ENCODE assay signal across 11 mouse cellular contexts in the genomic region with DNA sequence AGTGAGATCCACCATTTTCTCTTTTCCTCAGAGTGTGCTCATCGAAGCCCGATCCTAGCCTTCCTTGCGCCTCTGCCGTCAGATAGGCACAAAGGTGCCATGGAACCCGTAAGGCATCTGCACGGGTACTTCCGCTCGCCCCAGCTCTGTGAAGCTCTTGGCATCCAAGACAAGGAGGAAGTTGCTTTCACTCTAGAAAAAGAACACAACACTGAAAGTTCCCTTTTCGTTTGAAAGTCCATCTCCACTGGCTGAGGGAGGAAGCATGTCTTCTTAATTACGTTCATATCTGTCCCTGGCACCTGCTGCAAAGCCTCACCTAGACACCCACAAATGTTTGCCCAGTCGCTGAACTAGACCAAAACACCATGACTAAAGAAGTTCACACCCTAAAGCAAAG. TPM values are rescaled to one million over a fixed set of nuclear protein-coding genes. Genes with fewer than 3 reads are reported as not detected.
DNase-seq lines count a peak whose midpoint lies in the region; ATAC-seq and TF ChIP-seq lines count a peak whose summit lies in the region.
"Had no signal": no experiment of that assay in that cellular context is flagged by ENCODE, and none has a peak within 500 bp of the region (broad histone marks: within the 10 kb centered on the region; RNA-seq: fewer than 3 reads in every experiment).

No protein-coding gene starts in this region.

- no peak for ATAC-seq in midbrain, embryonic 11.5 days (ENCODE audit: low FRiP score)

- WGBS in liver, adult 2 months = 48% methylated on average over 11 of the region's 11 CpGs
- WGBS in midbrain, embryonic 11.5 days = 80% methylated on average over 11 of the region's 11 CpGs

- H3K4me2 ChIP-seq in myocyte (ENCODE audit: low read depth) = peak overlapping the region; percentile 47
- H3K4me2 ChIP-seq in midbrain, embryonic 11.5 days = no peak overlapping the region
- H3K4me2 ChIP-seq: heart, embryonic 15.5 days had no signal

- H3K4me3 ChIP-seq in liver, adult 2 months (ENCODE audit: insufficient read depth, low read depth, low read length) = peak overlapping the region; percentile 30
- no peak overlapping the region for H3K4me3 ChIP-seq in myocyte
- no peak overlapping the region for H3K4me3 ChIP-seq in midbrain, embryonic 11.5 days (ENCODE audit: low read depth, low read length)
- H3K4me3 ChIP-seq: heart, embryonic 15.5 days had no signal

- no peak for DNase-seq in liver, adult 2 months (ENCODE audit: extremely low read depth, low read depth, low spot score)
- DNase-seq in liver = no peak
- peak; percentile 77 for DNase-seq in induced T-regulatory cell, adult 2 months (ENCODE audit: low read depth)
- peak; percentile 73 for DNase-seq in thymus, postnatal 14 days
- no peak for DNase-seq in cerebellum, postnatal 14 days
- no peak for DNase-seq in midbrain, embryonic 11.5 days (ENCODE audit: low spot score, missing footprints)
- DNase-seq in gastrocnemius, adult 18-20 months (ENCODE audit: low spot score) = no peak
- DNase-seq: midbrain, embryonic 14.5 days had no signal

- no peaks in the 10 kb centered on the region for H3K27me3 ChIP-seq in liver, adult 2 months (ENCODE audit: control insufficient read depth, insufficient read depth, low read length)
- H3K27me3 ChIP-seq in myocyte (ENCODE audit: control insufficient read depth, insufficient read depth, insufficient read length) = no peaks in the 10 kb centered on the region
- H3K27me3 ChIP-seq in midbrain, embryonic 11.5 days (ENCODE audit: control insufficient read depth, insufficient read depth, low read length) = no peaks in the 10 kb centered on the region
- H3K27me3 ChIP-seq: heart, embryonic 15.5 days had no signal

- H3ac ChIP-seq in myocyte (ENCODE audit: control insufficient read depth, insufficient read length) = no peak overlapping the region

- no peak for TF ChIP-seq CTCF in liver, adult 2 months (IDR thresholded peaks at IDR 0.05; ENCODE audit: low read depth, low read length)

- H3K9me3 ChIP-seq in midbrain, embryonic 11.5 days (ENCODE audit: control insufficient read depth, low read length) = no peaks in the 10 kb centered on the region
- H3K9me3 ChIP-seq: heart, embryonic 15.5 days had no signal

- peaks cover 8% of the 10 kb centered on the region for H3K4me1 ChIP-seq in liver, adult 2 months (ENCODE audit: control insufficient read depth, insufficient read depth, low read length)
- no peaks in the 10 kb centered on the region for H3K4me1 ChIP-seq in midbrain, embryonic 11.5 days (ENCODE audit: control insufficient read depth, insufficient read depth, low read length)
- H3K4me1 ChIP-seq: heart, embryonic 15.5 days had no signal

- H3K36me3 ChIP-seq in liver, adult 2 months (ENCODE audit: control insufficient read depth, insufficient read depth, low read length) = peaks cover 6% of the 10 kb centered on the region; the same call in 1 of the 2 replicates
- no peaks in the 10 kb centered on the region for H3K36me3 ChIP-seq in myocyte (ENCODE audit: control insufficient read depth, insufficient read depth)
- H3K36me3 ChIP-seq in midbrain, embryonic 11.5 days (ENCODE audit: control insufficient read depth, insufficient read depth, low read length) = no peaks in the 10 kb centered on the region
- H3K36me3 ChIP-seq: heart, embryonic 15.5 days had no signal

- H3K9ac ChIP-seq in liver, adult 2 months (ENCODE audit: low read depth, low read length) = peak overlapping the region; percentile 2; the same call in 1 of the 2 replicates
- no peak overlapping the region for H3K9ac ChIP-seq in midbrain, embryonic 11.5 days (ENCODE audit: low read length)
- H3K9ac ChIP-seq: heart, embryonic 15.5 days had no signal

- H3K27ac ChIP-seq in liver, adult 2 months (replicated peaks; ENCODE audit: insufficient read depth, low read depth, low read length) = peak overlapping the region; percentile 70
- H3K27ac ChIP-seq in midbrain, embryonic 11.5 days (ENCODE audit: low read depth, low read length) = no peak overlapping the region
- H3K27ac ChIP-seq: heart, embryonic 15.5 days had no signal

- no peak for TF ChIP-seq POLR2A in liver, adult 2 months (IDR thresholded peaks at IDR 0.05; ENCODE audit: extremely low read depth, insufficient read depth, low read length)
- no peak for TF ChIP-seq POLR2A in myocyte (IDR thresholded peaks at IDR 0.05; ENCODE audit: insufficient read length, low read depth)

- no peaks in the 10 kb centered on the region for H3K79me2 ChIP-seq in liver, adult 2 months (ENCODE audit: control insufficient read depth, insufficient read depth, low read length)
- no peaks in the 10 kb centered on the region for H3K79me2 ChIP-seq in myocyte (ENCODE audit: control insufficient read depth, insufficient read depth)

TF ChIP-seq in myocyte, 11 proteins besides CTCF, POLR2A, EP300 and RAD21:
- no peak for TF ChIP-seq E2F4 (IDR thresholded peaks at IDR 0.05; ENCODE audit: insufficient read depth)
- no peak for TF ChIP-seq POLR2AphosphoS2 (IDR thresholded peaks at IDR 0.05; ENCODE audit: insufficient read length, low read depth)
- no peak for TF ChIP-seq SRF (IDR thresholded peaks at IDR 0.05; ENCODE audit: control insufficient read depth, insufficient read length, low read depth)
- TF ChIP-seq TCF3 (IDR thresholded peaks at IDR 0.05; ENCODE audit: insufficient read length, low read depth) = no peak
- TF ChIP-seq REST (IDR thresholded peaks at IDR 0.05; ENCODE audit: insufficient read depth, insufficient read length) = no peak
- TF ChIP-seq CEBPB (IDR thresholded peaks at IDR 0.05; ENCODE audit: insufficient read depth, poor library complexity, severe bottlenecking) = no peak
- no peak for TF ChIP-seq MYOD1 (IDR thresholded peaks at IDR 0.05; ENCODE audit: control insufficient read depth in 1 of 3, insufficient read length in 2 of 3, low read depth in 2 of 3)
- TF ChIP-seq USF1 (IDR thresholded peaks at IDR 0.05; ENCODE audit: low read depth) = no peak
- TF ChIP-seq TCF12 (IDR thresholded peaks at IDR 0.05; ENCODE audit: insufficient read depth, poor library complexity, severe bottlenecking) = no peak
- TF ChIP-seq MYOG (IDR thresholded peaks at IDR 0.05; ENCODE audit: control insufficient read depth in 1 of 3, insufficient read depth in 1 of 3, insufficient read length in 2 of 3, low read depth in 2 of 3) = no peak
- no peak for TF ChIP-seq MAX (IDR thresholded peaks at IDR 0.05; ENCODE audit: low read depth)

RNA-seq across cellular contexts. Expression of a gene that starts 4.8 kb away (rescaled TPM):
- total RNA-seq in liver, adult 2 months (2014; rRNA removed) = 82.9 and 103 TPM in 2 replicates
- 25.5 and 34.4 TPM in 2 replicates for polyA plus RNA-seq in liver, adult 2 months (2012; rRNA removed)
- polyA plus RNA-seq in myocyte (2012; fragmentation: generic; extraction: Trizol) = 29.4 TPM
- 76.8 and 88.0 TPM in 2 replicates for polyA plus RNA-seq in midbrain, embryonic 11.5 days (2014; fragmentation: Nextera tagmentation; extraction: Ambion mirVana)
- total RNA-seq in gastrocnemius, adult 18-20 months (2021) = 10 to 100 TPM; 11.0 to 12.2 TPM

RNA-seq across cellular contexts. Expression of a gene that starts 21.3 kb away (rescaled TPM):
- total RNA-seq in liver, adult 2 months (2014; rRNA removed) = 27.1 and 32.8 TPM in 2 replicates
- 11.1 and 15.4 TPM in 2 replicates for polyA plus RNA-seq in liver, adult 2 months (2012; rRNA removed)
- 1.9 TPM for polyA plus RNA-seq in myocyte (2012; fragmentation: generic; extraction: Trizol)
- 20.6 and 23.2 TPM in 2 replicates for polyA plus RNA-seq in midbrain, embryonic 11.5 days (2014; fragmentation: Nextera tagmentation; extraction: Ambion mirVana)
- 1 to 10 TPM; 1.0 to 2.0 TPM for total RNA-seq in gastrocnemius, adult 18-20 months (2021)

RNA-seq across cellular contexts. Expression of a gene that starts 21.7 kb away (rescaled TPM):
- 18.7 and 24.3 TPM in 2 replicates for total RNA-seq in liver, adult 2 months (2014; rRNA removed)
- 6.0 and 8.8 TPM in 2 replicates for polyA plus RNA-seq in liver, adult 2 months (2012; rRNA removed)
- 0.02 TPM for polyA plus RNA-seq in myocyte (2012; fragmentation: generic; extraction: Trizol)
- polyA plus RNA-seq in midbrain, embryonic 11.5 days (2014; fragmentation: Nextera tagmentation; extraction: Ambion mirVana) = 0.29 and 0.40 TPM in 2 replicates
- total RNA-seq in gastrocnemius, adult 18-20 months (2021) = under 1 TPM; 0.27 to 0.55 TPM

RNA-seq across cellular contexts. Expression of a gene that starts 27.8 kb away (rescaled TPM):
- total RNA-seq in liver, adult 2 months (2014; rRNA removed) = 0.20 and 0.55 TPM in 2 replicates
- 0.16 TPM in 1 of 2 replicates, not detected in the other for polyA plus RNA-seq in liver, adult 2 months (2012; rRNA removed)
- polyA plus RNA-seq in myocyte (2012; fragmentation: generic; extraction: Trizol) = not detected
- polyA plus RNA-seq in midbrain, embryonic 11.5 days (2014; fragmentation: Nextera tagmentation; extraction: Ambion mirVana) = 0.26 and 0.33 TPM in 2 replicates
- not detected for total RNA-seq in gastrocnemius, adult 18-20 months (2021)
- total RNA-seq: layer of hippocampus, postnatal 10 days had no signal
- polyA plus RNA-seq: heart, embryonic 15.5 days had no signal

RNA-seq across cellular contexts. Expression of a gene that starts 39.0 kb away (rescaled TPM):
- 0.37 and 0.47 TPM in 2 replicates for total RNA-seq in liver, adult 2 months (2014; rRNA removed)
- polyA plus RNA-seq in liver, adult 2 months (2012; rRNA removed) = 0.73 and 0.86 TPM in 2 replicates
- 7.9 TPM for polyA plus RNA-seq in myocyte (2012; fragmentation: generic; extraction: Trizol)
- polyA plus RNA-seq in midbrain, embryonic 11.5 days (2014; fragmentation: Nextera tagmentation; extraction: Ambion mirVana) = 0.52 and 0.78 TPM in 2 replicates
- total RNA-seq in gastrocnemius, adult 18-20 months (2021) = not detected

Comparison
In these comparisons a context has a peak if more than half of its experiments do, and no peak if none do; other contexts are left out.
1. DNase-seq: peak in induced T-regulatory cell, adult 2 months (single experiment) and thymus, postnatal 14 days (single experiment); none in liver, adult 2 months (single experiment), liver (single experiment), cerebellum, postnatal 14 days (0 of 2), midbrain, embryonic 11.5 days (single experiment) and gastrocnemius, adult 18-20 months (single experiment).